Mouse (Mus musculus) embryonic facial prominence, embryonic 14.5 days (tissue): ENCODE results near the gene Npr1. TPM values are rescaled to one million over a fixed set of nuclear protein-coding genes. Genes with fewer than 3 reads are reported as not detected.
A peak's percentile ranks its signal among the peaks of the same experiment; 100 is the strongest.

Source experiments
- ATAC-seq: fragments of 200-750 bp; cut with Nextera tagmentation; 2 replicates; pipeline ENCODE4 v1.8.0; 2017; ENCODE audit warnings: low read depth, moderate number of reproducible peaks, moderate TSS enrichment
- DNase-seq: peaks from one replicate; pipeline ENCODE4 v3.0.0-alpha.2; 2015; ENCODE audit warnings: low spot score
- H3K27ac ChIP-seq: fragments of 300-500 bp; sonication (generic); replicated peaks from 2 replicates; pipeline ENCODE4 v1.5.1; 2014; ENCODE audit warnings: low read depth, mild to moderate bottlenecking, low read length, moderate library complexity
- H3K27me3 ChIP-seq: fragments of 300-500 bp; sonication (generic); replicated peaks from 2 replicates; pipeline ENCODE4 v1.6.1; 2014; ENCODE audit warnings: low read length; ENCODE audit not compliant: control insufficient read depth, insufficient read depth
- H3K36me3 ChIP-seq: fragments of 300-500 bp; sonication (generic); 2 replicates; pipeline ENCODE4 v1.6.1; 2014; ENCODE audit warnings: low read length, mixed read lengths; ENCODE audit not compliant: control insufficient read depth, insufficient read depth
- H3K4me1 ChIP-seq: fragments of 300-500 bp; sonication (generic); 2 replicates; pipeline ENCODE4 v1.6.1; 2014; ENCODE audit warnings: antibody characterized with exemption, low read length; ENCODE audit not compliant: control insufficient read depth, insufficient read depth
- H3K4me2 ChIP-seq: fragments of 300-500 bp; sonication (generic); 2 replicates; pipeline ENCODE4 v1.6.1; 2014; ENCODE audit warnings: low read depth, mild to moderate bottlenecking, low read length, moderate library complexity, mixed read lengths
- H3K4me3 ChIP-seq: fragments of 300-500 bp; sonication (generic); 2 replicates; pipeline ENCODE4 v1.5.1; 2014; ENCODE audit warnings: low read depth, mild to moderate bottlenecking, low read length
- H3K9ac ChIP-seq: fragments of 300-500 bp; sonication (generic); 2 replicates; pipeline ENCODE4 v1.6.1; 2014; ENCODE audit warnings: low read depth, mild to moderate bottlenecking, low read length, moderate library complexity, mixed read lengths
- H3K9me3 ChIP-seq: fragments of 300-500 bp; sonication (generic); 2 replicates; pipeline ENCODE4 v1.6.1; 2016; ENCODE audit warnings: low read length; ENCODE audit not compliant: control insufficient read depth
- WGBS: fragments of 180-500 bp; shearing (Covaris S2); extraction: QIAGEN DNeasy Blood & Tissue Kit; methylation state at CpG from one replicate; pipeline ENCODE4 v1.1.7; 2014; 5-methylcytosine and 5-hydroxymethylcytosine counted together
- polyA plus RNA-seq: library from polyadenylated mRNA; unstranded; fragments of >200 nt; fragmentation: Nextera tagmentation; extraction: Ambion mirVana; gene quantifications from 2 replicates; pipeline ENCODE4 v1.2.1, GENCODE M21; 2014

Npr1 gene
- polyA plus RNA-seq, 1 experiment from 2014 or later, result 8.2 TPM

- Histone ChIP-seq H3K36me3 (peaks cover 36% of the 10 kb centered on the region), H3K27ac (peak within 1 kb of the TSS; percentile 94), H3K27me3 (peaks cover 6% of the 10 kb centered on the region; the same call in 1 of the 2 replicates), H3K9me3 (no peaks in the 10 kb centered on the region), H3K4me3 (peak within 1 kb of the TSS; percentile 95), H3K4me2 (peak within 1 kb of the TSS; percentile 64), H3K9ac (peak within 1 kb of the TSS; percentile 99), H3K4me1 (peaks cover 14% of the 10 kb centered on the region; the same call in 1 of the 2 replicates)
- ATAC-seq (peak; percentile 92), DNase-seq (peak; percentile 99)
- WGBS, result under 1% methylated on average over 49 of the region's 66 CpGs
Measured at GRCm38 (mm10) chr3:90508950-90509746, 43.5 kb upstream of the Npr1 start, which contains the start of gene Chtop. TSS of gene Chtop (minus strand) at chr3:90509498.

- DNase-seq, result no peak
- peak; percentile 3; the same call in 1 of the 2 replicates for ATAC-seq
- 3% methylated on average over 20 of the region's 20 CpGs for WGBS
Measured at GRCm38 (mm10) chr3:90508287-90508949, 42.8 kb upstream of the Npr1 start.

GRCm38 (mm10) chr3:90506362-90506761, 40.7 kb upstream of the Npr1 start:
- 85% methylated on average over 3 of the region's 3 CpGs for WGBS
- peaks cover 10% of the 10 kb centered on the region; the same call in 1 of the 2 replicates for H3K4me1 ChIP-seq
- ATAC-seq (no peak), DNase-seq (no peak)
- H3K27me3 ChIP-seq, result no peaks in the 10 kb centered on the region
- H3K36me3 ChIP-seq, result peaks cover 63% of the 10 kb centered on the region
- no peak overlapping the region for H3K4me2 ChIP-seq
- no peaks in the 10 kb centered on the region for H3K9me3 ChIP-seq
- H3K27ac ChIP-seq, result no peak overlapping the region
- no peak overlapping the region for H3K4me3 ChIP-seq
- no peak overlapping the region for H3K9ac ChIP-seq

More at GRCm38 (mm10) chr3:90508287-90508949, 42.8 kb upstream of the Npr1 start:
- peaks cover 5% of the 10 kb centered on the region; the same call in 1 of the 2 replicates for H3K27me3 ChIP-seq
- H3K9ac ChIP-seq, result peak overlapping the region; percentile 99
- H3K4me3 ChIP-seq, result peak overlapping the region; percentile 95
- H3K4me2 ChIP-seq, result peak overlapping the region; percentile 64
- H3K4me1 ChIP-seq, result peaks cover 10% of the 10 kb centered on the region; the same call in 1 of the 2 replicates
- no peaks in the 10 kb centered on the region for H3K9me3 ChIP-seq
- peak overlapping the region; percentile 94 for H3K27ac ChIP-seq
- peaks cover 43% of the 10 kb centered on the region for H3K36me3 ChIP-seq

- Histone ChIP-seq H3K4me3 (no peak overlapping the region), H3K9ac (no peak overlapping the region), H3K27me3 (no peaks in the 10 kb centered on the region), H3K9me3 (no peaks in the 10 kb centered on the region), H3K4me1 (peaks cover 10% of the 10 kb centered on the region; the same call in 1 of the 2 replicates), H3K27ac (no peak overlapping the region), H3K36me3 (peaks cover 73% of the 10 kb centered on the region), H3K4me2 (no peak overlapping the region)
- ATAC-seq (no peak), DNase-seq (no peak)
- WGBS, result 92% methylated on average over 5 of the region's 5 CpGs
Measured at GRCm38 (mm10) chr3:90505216-90505615, 39.5 kb upstream of the Npr1 start.

- Histone ChIP-seq H3K36me3 (peaks cover 89% of the 10 kb centered on the region), H3K4me2 (no peak overlapping the region), H3K4me3 (no peak overlapping the region), H3K9ac (no peak overlapping the region), H3K27ac (no peak overlapping the region), H3K4me1 (peaks cover 10% of the 10 kb centered on the region; the same call in 1 of the 2 replicates), H3K27me3 (no peaks in the 10 kb centered on the region), H3K9me3 (no peaks in the 10 kb centered on the region)
- ATAC-seq, result peak; percentile 24; the same call in 1 of the 2 replicates
- no peak for DNase-seq
- WGBS, result 83% methylated on average over 4 of the region's 4 CpGs
Measured at GRCm38 (mm10) chr3:90503444-90503843, 37.8 kb upstream of the Npr1 start.

GRCm38 (mm10) chr3:90497597-90497996, 31.9 kb upstream of the Npr1 start:
- Histone ChIP-seq H3K27me3 (no peaks in the 10 kb centered on the region), H3K4me2 (no peak overlapping the region), H3K4me1 (no peaks in the 10 kb centered on the region), H3K27ac (no peak overlapping the region), H3K9ac (no peak overlapping the region), H3K36me3 (peaks cover 68% of the 10 kb centered on the region), H3K4me3 (no peak overlapping the region), H3K9me3 (no peaks in the 10 kb centered on the region)
- ATAC-seq (no peak), DNase-seq (no peak)

- no peak for DNase-seq
- no peak overlapping the region for H3K4me3 ChIP-seq
- no peak overlapping the region for H3K27ac ChIP-seq
- no peak overlapping the region for H3K9ac ChIP-seq
- no peak overlapping the region for H3K4me2 ChIP-seq
- 92% methylated on average over 7 of the region's 7 CpGs for WGBS
- no peaks in the 10 kb centered on the region for H3K27me3 ChIP-seq
- H3K9me3 ChIP-seq, result no peaks in the 10 kb centered on the region
- no peak for ATAC-seq
- H3K36me3 ChIP-seq, result peaks cover 52% of the 10 kb centered on the region
- H3K4me1 ChIP-seq, result no peaks in the 10 kb centered on the region
Measured at GRCm38 (mm10) chr3:90495850-90496525, 30.3 kb upstream of the Npr1 start.

GRCm38 (mm10) chr3:90493831-90494540, 28.3 kb upstream of the Npr1 start:
- no peak overlapping the region for H3K4me2 ChIP-seq
- H3K4me1 ChIP-seq, result peaks cover 6% of the 10 kb centered on the region
- no peaks in the 10 kb centered on the region for H3K27me3 ChIP-seq
- peaks cover 41% of the 10 kb centered on the region for H3K36me3 ChIP-seq
- H3K4me3 ChIP-seq, result no peak overlapping the region
- H3K9ac ChIP-seq, result no peak overlapping the region
- 66% methylated on average over 4 of the region's 4 CpGs for WGBS
- DNase-seq (no peak), ATAC-seq (no peak)
- no peak overlapping the region for H3K27ac ChIP-seq
- no peaks in the 10 kb centered on the region for H3K9me3 ChIP-seq
